ENCODE assay signal across 16 mouse cellular contexts in genomic region chr4:145367274-145367822, GRCm38 (mm10). TPM values are rescaled to one million over a fixed set of nuclear protein-coding genes. Genes with fewer than 3 reads are reported as not detected.
"Had no signal": no experiment of that assay in that cellular context is flagged by ENCODE, and none has a peak within 500 bp of the region (broad histone marks: within the 10 kb centered on the region; RNA-seq: fewer than 3 reads in every experiment).

No protein-coding gene starts in this region.

- H3K4me3 ChIP-seq: limb, embryonic 15.5 days; liver, embryonic 13.5 days; lung, embryonic 15.5 days; megakaryocyte, embryonic 14.5 days; midbrain, embryonic 15.5 days; neural tube, embryonic 12.5 days; stomach, embryonic 15.5 days had no signal

- H3K9me3 ChIP-seq: limb, embryonic 15.5 days; liver, embryonic 13.5 days; lung, embryonic 15.5 days; midbrain, embryonic 15.5 days; neural tube, embryonic 12.5 days; stomach, embryonic 15.5 days had no signal

- H3K27me3 ChIP-seq: limb, embryonic 15.5 days; liver, embryonic 13.5 days; lung, embryonic 15.5 days; megakaryocyte, embryonic 14.5 days; midbrain, embryonic 15.5 days; neural tube, embryonic 12.5 days; stomach, embryonic 15.5 days had no signal

- DNase-seq: layer of hippocampus, adult 9-11 months; layer of hippocampus, postnatal 36 days; liver, embryonic 13.5 days; liver, postnatal 0 days; lung, postnatal 14 days; spleen, adult 18-20 months; thymus, postnatal 14 days had no signal

- H3K9ac ChIP-seq: limb, embryonic 15.5 days; liver, embryonic 13.5 days; liver, postnatal 0 days; lung, embryonic 15.5 days; midbrain, embryonic 15.5 days; neural tube, embryonic 12.5 days; stomach, embryonic 15.5 days had no signal

- H3K27ac ChIP-seq: limb, embryonic 15.5 days; liver, embryonic 13.5 days; lung, embryonic 15.5 days; macrophage; midbrain, embryonic 15.5 days; neural tube, embryonic 12.5 days; stomach, embryonic 15.5 days had no signal

- H3K4me2 ChIP-seq: limb, embryonic 15.5 days; liver, embryonic 13.5 days; lung, embryonic 15.5 days; midbrain, embryonic 11.5 days; midbrain, embryonic 15.5 days; neural tube, embryonic 12.5 days; stomach, embryonic 15.5 days had no signal

- H3K36me3 ChIP-seq: limb, embryonic 15.5 days; liver, embryonic 13.5 days; lung, embryonic 15.5 days; midbrain, embryonic 15.5 days; neural tube, embryonic 12.5 days; stomach, embryonic 15.5 days had no signal

- H3K4me1 ChIP-seq: limb, embryonic 15.5 days; liver, embryonic 13.5 days; lung, embryonic 15.5 days; midbrain, embryonic 15.5 days; neural tube, embryonic 12.5 days; stomach, embryonic 15.5 days had no signal

- ATAC-seq: intestine, embryonic 16.5 days; liver, postnatal 0 days; midbrain, embryonic 15.5 days had no signal

RNA-seq across cellular contexts. Expression of gene Tnfrsf8, which starts 52.4 kb away (rescaled TPM):
- polyA plus RNA-seq: intestine, embryonic 16.5 days; liver, embryonic 13.5 days had no signal
